Mouse (Mus musculus): Measurements from ENCODE around the gene Cdh23.

- TF ChIP-seq HCFC1 (IDR thresholded peaks at IDR 0.05; ENCODE audit: borderline replicate concordance, insufficient read depth, low read length) (no peak), ZNF384 (IDR thresholded peaks at IDR 0.05; ENCODE audit: low read depth, low read length) (no peak), CHD2 (IDR thresholded peaks at IDR 0.05; ENCODE audit: low read depth, low read length) (no peak), MAFK (IDR thresholded peaks at IDR 0.05; ENCODE audit: insufficient read depth, low read depth, low read length) (no peak)
Measured at GRCm38 (mm10) chr10:60286546-60286945, 409.7 kb downstream of the Cdh23 start.
